Comparison of ENCODE assay signal across 9 mouse cellular contexts in genomic region chr17:47033643-47034042, GRCm38 (mm10). TPM values are rescaled to one million over a fixed set of nuclear protein-coding genes. Genes with fewer than 3 reads are reported as not detected.
A peak's percentile ranks its signal among the peaks of the same experiment; 100 is the strongest.
DNase-seq lines count a peak whose midpoint lies in the region; ATAC-seq lines count a peak whose summit lies in the region.
"Had no signal": no experiment of that assay in that cellular context is flagged by ENCODE, and none has a peak within 500 bp of the region (broad histone marks: within the 10 kb centered on the region; RNA-seq: fewer than 3 reads in every experiment).

No protein-coding gene starts in this region.

- H3K27me3 ChIP-seq in midbrain, embryonic 10.5 days (ENCODE audit: low read depth, poor library complexity, severe bottlenecking), result no peaks in the 10 kb centered on the region
- H3K27me3 ChIP-seq in midbrain, embryonic 16.5 days (ENCODE audit: control insufficient read depth, insufficient read depth, low read depth, low read length), result no peaks in the 10 kb centered on the region
- H3K27me3 ChIP-seq in embryonic facial prominence, embryonic 11.5 days (ENCODE audit: control insufficient read depth, insufficient read depth, low read length), result no peaks in the 10 kb centered on the region

- ATAC-seq in cerebellum, adult (ENCODE audit: insufficient number of reproducible peaks, low FRiP score, low TSS enrichment), result no peak
- no peak for ATAC-seq in midbrain, embryonic 16.5 days
- ATAC-seq in embryonic facial prominence, embryonic 11.5 days (replicated peaks; ENCODE audit: insufficient number of reproducible peaks, low FRiP score, low TSS enrichment, low read depth), result no peak

- no peaks in the 10 kb centered on the region for H3K9me3 ChIP-seq in midbrain, embryonic 10.5 days (replicated peaks)
- H3K9me3 ChIP-seq in midbrain, embryonic 16.5 days (replicated peaks; ENCODE audit: control insufficient read depth, low read length, poor library complexity, severe bottlenecking), result no peaks in the 10 kb centered on the region
- H3K9me3 ChIP-seq in embryonic facial prominence, embryonic 11.5 days (replicated peaks; ENCODE audit: control insufficient read depth, low read length), result no peaks in the 10 kb centered on the region
- H3K9me3 ChIP-seq: heart, embryonic 15.5 days had no signal

- H3K4me1 ChIP-seq in midbrain, embryonic 10.5 days, result no peaks in the 10 kb centered on the region
- H3K4me1 ChIP-seq in midbrain, embryonic 16.5 days (ENCODE audit: control insufficient read depth, insufficient read depth, low read length), result no peaks in the 10 kb centered on the region
- no peaks in the 10 kb centered on the region for H3K4me1 ChIP-seq in embryonic facial prominence, embryonic 11.5 days (ENCODE audit: control insufficient read depth, insufficient read depth, low read length)

- peak; percentile 26 for DNase-seq in cerebellum, adult 11 months
- peak; percentile 49 for DNase-seq in midbrain, embryonic 10.5 days (ENCODE audit: low spot score)
- DNase-seq in adrenal gland, postnatal 14 days, result peak; percentile 85
- DNase-seq in embryonic facial prominence, embryonic 11.5 days (ENCODE audit: low spot score), result peak; percentile 73
- DNase-seq in lung, adult 18-20 months, result peak; percentile 32 to 48
- peak; percentile 32 to 75 for DNase-seq in spleen, postnatal 4 days (ENCODE audit: low spot score in 2 of 2)

- H3K9ac ChIP-seq in midbrain, embryonic 16.5 days (ENCODE audit: low read depth, low read length), result no peak overlapping the region
- H3K9ac ChIP-seq in embryonic facial prominence, embryonic 11.5 days (replicated peaks; ENCODE audit: low read length), result no peak overlapping the region
- H3K9ac ChIP-seq: heart, embryonic 15.5 days had no signal

- 5% methylated on average over 4 of the region's 4 CpGs for WGBS in midbrain, embryonic 10.5 days
- WGBS in midbrain, embryonic 16.5 days, result under 1% methylated on average over 4 of the region's 4 CpGs
- under 1% methylated on average over 4 of the region's 4 CpGs for WGBS in embryonic facial prominence, embryonic 11.5 days

- H3K27ac ChIP-seq in midbrain, embryonic 10.5 days (replicated peaks), result no peak overlapping the region
- no peak overlapping the region for H3K27ac ChIP-seq in midbrain, embryonic 16.5 days (ENCODE audit: low read length)
- H3K27ac ChIP-seq in embryonic facial prominence, embryonic 11.5 days (replicated peaks; ENCODE audit: low read depth, low read length), result no peak overlapping the region
- H3K27ac ChIP-seq: heart, embryonic 15.5 days had no signal

- no peaks in the 10 kb centered on the region for H3K36me3 ChIP-seq in midbrain, embryonic 10.5 days
- H3K36me3 ChIP-seq in midbrain, embryonic 16.5 days (ENCODE audit: control insufficient read depth, insufficient read depth, low read length), result no peaks in the 10 kb centered on the region
- no peaks in the 10 kb centered on the region for H3K36me3 ChIP-seq in embryonic facial prominence, embryonic 11.5 days (replicated peaks; ENCODE audit: control insufficient read depth, insufficient read depth, low read depth, low read length)
- H3K36me3 ChIP-seq: heart, embryonic 15.5 days had no signal

- H3K4me3 ChIP-seq in midbrain, embryonic 10.5 days, result no peak overlapping the region
- H3K4me3 ChIP-seq in midbrain, embryonic 16.5 days (ENCODE audit: low read depth, low read length), result no peak overlapping the region
- H3K4me3 ChIP-seq in embryonic facial prominence, embryonic 11.5 days (ENCODE audit: low read depth, low read length), result no peak overlapping the region
- H3K4me3 ChIP-seq: heart, embryonic 15.5 days had no signal

- no peak overlapping the region for H3K4me2 ChIP-seq in midbrain, embryonic 16.5 days (ENCODE audit: low read length)
- no peak overlapping the region for H3K4me2 ChIP-seq in embryonic facial prominence, embryonic 11.5 days (ENCODE audit: low read depth, low read length)
- H3K4me2 ChIP-seq: heart, embryonic 15.5 days had no signal

RNA-seq across cellular contexts. Expression of gene Ubr2, which starts 23.3 kb away (rescaled TPM):
- 15.5 and 16.5 TPM in 2 replicates for polyA plus RNA-seq in midbrain, embryonic 10.5 days (2016; fragmentation: Nextera tagmentation; extraction: Ambion mirVana)
- 14.3 and 14.7 TPM in 2 replicates for polyA plus RNA-seq in midbrain, embryonic 16.5 days (2015; fragmentation: Nextera tagmentation; extraction: Ambion mirVana)
- total RNA-seq in adrenal gland, postnatal 14 days (2021), result 73.5 and 76.3 TPM in 2 replicates
- polyA plus RNA-seq in embryonic facial prominence, embryonic 11.5 days (2014; fragmentation: Nextera tagmentation; extraction: Ambion mirVana), result 15.0 and 16.1 TPM in 2 replicates

Comparison
In these comparisons a context has a peak if more than half of its experiments do, and no peak if none do; other contexts are left out.
1. DNase-seq: peak in every context shown above with its lines; median percentile 85 in adrenal gland, postnatal 14 days; 73 in embryonic facial prominence, embryonic 11.5 days; 54 in spleen, postnatal 4 days; 49 in midbrain, embryonic 10.5 days; 40 in lung, adult 18-20 months; 26 in cerebellum, adult 11 months.